Mouse (Mus musculus) G1E (cell line): ENCODE data around the gene Slc6a12. TPM values are rescaled to one million over a fixed set of nuclear protein-coding genes. Genes with fewer than 3 reads are reported as not detected.

Experiments
- ATAC-seq: 2 replicates; pipeline ENCODE4 v1.8.0; 2016; ENCODE audit warnings: mild to moderate bottlenecking; ENCODE audit not compliant: insufficient number of reproducible peaks, poor library complexity, low FRiP score, severe bottlenecking; ENCODE audit errors: extremely low read depth
- DNase-seq: peaks from one replicate; pipeline ENCODE4 v3.0.0; 2012; ENCODE audit warnings: low spot score
- H3K27me3 ChIP-seq: 2 replicates; pipeline ENCODE4 v1.6.1; 2012; ENCODE audit warnings: mild to moderate bottlenecking, low read length, inconsistent platforms; ENCODE audit not compliant: insufficient read depth
- H3K36me3 ChIP-seq: replicated peaks from 2 replicates; pipeline ENCODE3; 2012; ENCODE audit warnings: mild to moderate bottlenecking, inconsistent platforms
- H3K4me1 ChIP-seq: 2 replicates; pipeline ENCODE4 v1.6.1; 2012; ENCODE audit warnings: low read depth, low read length, inconsistent platforms, mixed read lengths; ENCODE audit not compliant: insufficient read depth
- H3K4me3 ChIP-seq: 2 replicates; pipeline ENCODE4 v1.5.1; 2012; ENCODE audit warnings: low read depth, mild to moderate bottlenecking, inconsistent platforms, low read length, moderate library complexity, mixed read lengths
- H3K9me3 ChIP-seq: replicated peaks from 2 replicates; pipeline ENCODE4 v1.6.1; 2012; ENCODE audit warnings: inconsistent platforms
- CTCF ChIP-seq: IDR thresholded peaks from 2 replicates; pipeline ENCODE4 v1.5.1; 2012; ENCODE audit warnings: low read depth, low read length, inconsistent platforms, mixed read lengths
- GATA1 ChIP-seq: IDR thresholded peaks from 2 replicates; pipeline ENCODE4 v1.6.1; 2012; ENCODE audit warnings: borderline replicate concordance, low read length, inconsistent platforms, mixed read lengths
- GATA2 ChIP-seq: IDR thresholded peaks from 2 replicates; pipeline ENCODE4 v1.6.1; 2012; ENCODE audit warnings: low read depth, low read length, inconsistent platforms, borderline replicate concordance
- POLR2AphosphoS5 ChIP-seq: IDR thresholded peaks from 2 replicates; pipeline ENCODE4 v1.6.1; 2012; ENCODE audit warnings: low read depth, low read length, inconsistent platforms; ENCODE audit not compliant: insufficient replicate concordance
- TAL1 ChIP-seq: conservative IDR thresholded peaks from 2 replicates; pipeline ENCODE4 v1.6.1; 2012; ENCODE audit warnings: low read depth, low read length, inconsistent platforms, mixed read lengths
- polyA plus RNA-seq: library from polyadenylated mRNA; stranded (reverse); fragments of >175 nt; gene quantifications from 2 replicates; pipeline ENCODE4 v1.2.3, GENCODE M21; 2012
- total RNA-seq, 2 experiments: library from RNA; stranded (forward) in 1 of 2; stranded (reverse) in 1 of 2; fragments of 200-1000 nt in 1 of 2; fragments of >200 nt in 1 of 2; fragmentation: Nextera tagmentation in 1 of 2; gene quantifications; 2 replicates each; pipeline ENCODE4 v1.2.3; 2014 to 2017

Gene Slc6a12
- total and polyA plus RNA-seq, 3 experiments, result not detected

GRCm38 (mm10) chr6:121392610-121393252 is 49.9 kb downstream of the Slc6a12 start:
- Histone ChIP-seq H3K4me3 (no peak overlapping the region), H3K36me3 (no peaks in the 10 kb centered on the region), H3K27me3 (no peaks in the 10 kb centered on the region), H3K4me1 (no peaks in the 10 kb centered on the region), H3K9me3 (peaks cover 11% of the 10 kb centered on the region)
- no peak for ATAC-seq
- TF ChIP-seq POLR2AphosphoS5 (no peak), GATA1 (no peak), CTCF (no peak), TAL1 (no peak), GATA2 (no peak)
- no peak for DNase-seq

GRCm38 (mm10) chr6:121401140-121401539 is 58.3 kb downstream of the Slc6a12 start:
- no peak overlapping the region for H3K4me3 ChIP-seq
- DNase-seq (no peak), ATAC-seq (no peak)
- no peaks in the 10 kb centered on the region for H3K36me3 ChIP-seq
- no peaks in the 10 kb centered on the region for H3K27me3 ChIP-seq
- no peaks in the 10 kb centered on the region for H3K9me3 ChIP-seq
- TF ChIP-seq TAL1, result no peak
- no peak for TF ChIP-seq GATA2
- H3K4me1 ChIP-seq, result no peaks in the 10 kb centered on the region

DNA sequence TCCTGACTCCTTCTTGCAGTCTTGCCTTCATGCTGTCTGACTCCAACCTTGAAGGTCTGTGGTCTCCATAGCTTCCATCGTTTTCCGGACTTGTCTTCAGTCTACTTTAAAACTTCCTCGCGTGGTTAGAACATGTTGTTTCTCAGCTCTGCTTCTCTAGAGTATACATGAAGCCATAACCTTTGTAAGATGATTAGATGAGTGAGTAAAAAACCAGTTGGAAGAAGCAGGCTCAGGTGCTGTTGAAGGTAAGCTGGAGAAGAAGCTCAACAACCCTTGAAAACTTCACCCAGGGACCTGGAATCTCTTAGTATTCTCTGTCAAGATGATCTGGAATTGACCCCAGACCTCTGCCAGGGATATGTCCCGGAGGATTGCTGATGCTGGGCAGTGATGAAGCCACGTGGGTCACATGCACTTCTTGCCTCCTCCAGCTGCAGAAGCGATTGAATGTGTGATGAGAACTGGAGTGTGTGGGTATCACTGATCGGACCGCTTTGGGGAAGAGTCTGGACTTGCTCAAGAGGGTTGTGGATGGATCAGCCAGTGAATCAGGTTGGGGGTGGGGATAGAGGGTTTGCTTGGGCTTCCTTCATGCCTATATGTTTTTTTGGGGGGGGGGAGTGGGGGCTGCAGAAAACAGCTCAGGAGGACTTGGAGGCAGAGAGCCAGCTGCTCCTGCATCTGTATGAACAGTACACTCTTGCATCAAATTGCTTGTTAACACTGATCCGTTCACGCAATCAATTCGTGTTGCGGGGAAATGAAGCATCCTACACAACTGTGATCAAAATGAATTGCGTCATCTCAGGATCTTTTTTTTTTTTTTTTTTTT is 59.2 kb downstream of the Slc6a12 start:
- no peaks in the 10 kb centered on the region for H3K9me3 ChIP-seq
- no peak for ATAC-seq

GRCm38 (mm10) chr6:121402661-121403244 is 59.9 kb downstream of the Slc6a12 start:
- TF ChIP-seq CTCF, result no peak
- TF ChIP-seq POLR2AphosphoS5, result no peak
- no peak for TF ChIP-seq TAL1
- TF ChIP-seq GATA2, result no peak
- TF ChIP-seq GATA1, result no peak
- Histone ChIP-seq H3K9me3 (no peaks in the 10 kb centered on the region), H3K4me1 (no peaks in the 10 kb centered on the region), H3K36me3 (no peaks in the 10 kb centered on the region), H3K27me3 (no peaks in the 10 kb centered on the region), H3K4me3 (no peak overlapping the region)
- ATAC-seq, result no peak
- no peak for DNase-seq

More for the DNA sequence above, 59.2 kb downstream of the Slc6a12 start:
- no peak for DNase-seq
- Histone ChIP-seq H3K4me3 (no peak overlapping the region), H3K36me3 (no peaks in the 10 kb centered on the region), H3K27me3 (no peaks in the 10 kb centered on the region), H3K4me1 (no peaks in the 10 kb centered on the region)
- no peak for TF ChIP-seq POLR2AphosphoS5
- no peak for TF ChIP-seq TAL1
- TF ChIP-seq GATA1, result no peak
- no peak for TF ChIP-seq CTCF
- no peak for TF ChIP-seq GATA2

DNA sequence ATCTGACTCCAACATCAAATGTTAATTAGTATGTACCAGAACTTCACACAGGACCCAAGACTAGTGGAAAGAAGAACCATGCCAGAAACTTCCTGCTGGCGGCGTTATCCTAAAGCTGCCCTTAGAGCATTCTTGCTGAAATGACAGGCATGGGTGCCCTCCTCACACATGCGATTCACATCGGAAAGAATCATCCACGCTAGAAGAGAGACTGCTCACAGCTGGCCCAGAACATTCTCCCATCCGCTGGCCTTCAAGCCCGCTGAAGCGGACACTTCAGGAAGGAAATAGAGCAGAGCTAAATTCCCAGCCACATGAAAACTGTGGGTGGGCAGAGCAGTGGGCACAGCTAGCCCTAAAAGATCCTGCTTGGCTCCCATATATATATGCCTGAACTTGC is 62.4 kb downstream of the Slc6a12 start:
- Histone ChIP-seq H3K4me3 (no peak overlapping the region), H3K9me3 (no peaks in the 10 kb centered on the region), H3K36me3 (no peaks in the 10 kb centered on the region), H3K4me1 (no peaks in the 10 kb centered on the region), H3K27me3 (no peaks in the 10 kb centered on the region)
- no peak for TF ChIP-seq TAL1
- no peak for TF ChIP-seq GATA1
- no peak for TF ChIP-seq POLR2AphosphoS5
- TF ChIP-seq GATA2, result no peak
- no peak for TF ChIP-seq CTCF
- ATAC-seq (no peak), DNase-seq (no peak)

DNA sequence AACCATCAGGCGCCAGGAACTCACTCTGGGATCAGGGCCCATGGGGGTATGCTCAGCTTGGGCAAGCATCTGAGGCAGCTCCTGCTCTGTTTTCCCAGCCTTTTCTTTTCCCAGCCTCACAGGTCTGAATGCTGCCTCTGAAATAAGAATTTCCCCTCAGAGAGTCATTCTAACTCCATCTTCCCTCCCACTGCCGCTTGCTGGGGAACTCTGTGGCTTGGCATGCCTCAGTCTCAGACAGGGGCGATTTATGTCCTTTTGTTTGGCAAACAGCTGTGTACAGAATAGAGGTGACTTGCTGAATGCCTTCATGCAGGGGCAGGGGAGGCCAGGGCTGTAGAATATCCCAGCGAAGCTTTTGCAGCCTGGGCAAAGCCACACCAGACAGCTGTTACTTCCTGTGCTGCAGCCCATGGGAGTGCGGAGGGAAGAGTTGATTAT is 64.7 kb downstream of the Slc6a12 start:
- Histone ChIP-seq H3K4me3 (no peak overlapping the region), H3K36me3 (no peaks in the 10 kb centered on the region), H3K4me1 (no peaks in the 10 kb centered on the region), H3K9me3 (peaks cover 6% of the 10 kb centered on the region), H3K27me3 (no peaks in the 10 kb centered on the region)
- TF ChIP-seq TAL1, result no peak
- no peak for TF ChIP-seq GATA1
- TF ChIP-seq GATA2, result no peak
- no peak for TF ChIP-seq POLR2AphosphoS5
- TF ChIP-seq CTCF, result no peak
- DNase-seq (no peak), ATAC-seq (no peak)
